Mouse (Mus musculus) cerebellum, adult 2 months (tissue): Measurements from ENCODE around the gene Arl6ip1. TPM values are rescaled to one million over a fixed set of nuclear protein-coding genes. Genes with fewer than 3 reads are reported as not detected.

Experiments
- DNase-seq, 2 experiments: peaks; one replicate each; pipeline ENCODE4 v3.0.0; 2021
- H3K27ac ChIP-seq: fragments of 200-500 bp; 2 replicates; pipeline ENCODE4 v1.5.1; 2012; ENCODE audit warnings: low read length, control low read depth, inconsistent platforms; ENCODE audit not compliant: insufficient read depth
- H3K27me3 ChIP-seq: fragments of 200-500 bp; 2 replicates; pipeline ENCODE4 v1.6.1; 2012; ENCODE audit warnings: inconsistent platforms, mild to moderate bottlenecking, low read length, moderate library complexity; ENCODE audit not compliant: control insufficient read depth, insufficient read depth
- H3K4me1 ChIP-seq: fragments of 200-500 bp; 2 replicates; pipeline ENCODE4 v1.6.1; 2011; ENCODE audit warnings: low read length; ENCODE audit not compliant: control insufficient read depth, insufficient read depth
- H3K4me3 ChIP-seq: fragments of 200-500 bp; replicated peaks from 2 replicates; pipeline ENCODE3; 2011; ENCODE audit warnings: mild to moderate bottlenecking, low read depth, low read length, control low read depth; ENCODE audit not compliant: insufficient read depth
- CTCF ChIP-seq: fragments of 200-500 bp; IDR thresholded peaks from 2 replicates; pipeline ENCODE4 v1.5.1; 2011; ENCODE audit warnings: low read depth, mild to moderate bottlenecking, control low read depth, low read length, moderate library complexity, borderline replicate concordance; ENCODE audit not compliant: insufficient read depth
- POLR2A ChIP-seq: fragments of 200-500 bp; IDR thresholded peaks from 2 replicates; pipeline ENCODE4 v1.6.1; 2011; ENCODE audit warnings: low read length, control low read depth, borderline replicate concordance; ENCODE audit not compliant: insufficient read depth
- WGBS: fragments of 180-500 bp; shearing (Covaris S2); methylation state at CpG from one replicate; pipeline ENCODE4 v1.1.7; 2018; 5-methylcytosine and 5-hydroxymethylcytosine counted together
- polyA plus RNA-seq: library from polyadenylated mRNA; depleted of rRNA; stranded (reverse); fragments of >200 nt; gene quantifications from 2 replicates; pipeline ENCODE4 v1.2.3, GENCODE M21; 2012; rRNA removed

The Arl6ip1 gene
- polyA plus RNA-seq, 1 experiment, result 281 TPM

GRCm38 (mm10) chr7:118102678-118103461 is 26.6 kb downstream of the Arl6ip1 start:
- Histone ChIP-seq H3K27me3 (no peaks in the 10 kb centered on the region), H3K4me3 (no peak overlapping the region), H3K4me1 (no peaks in the 10 kb centered on the region), H3K27ac (no peak overlapping the region)
- WGBS, result 32% methylated on average over 4 of the region's 4 CpGs
- TF ChIP-seq POLR2A (no peak), CTCF (no peak)
- DNase-seq, result peak in 1 of 2 experiments; percentile 11

GRCm38 (mm10) chr7:118102231-118102630 is 27.2 kb downstream of the Arl6ip1 start:
- TF ChIP-seq CTCF (peak; percentile 73), POLR2A (no peak)
- 43% methylated on average over 4 of the region's 4 CpGs for WGBS
- no peaks in the 10 kb centered on the region for H3K27me3 ChIP-seq
- no peak overlapping the region for H3K27ac ChIP-seq
- H3K4me1 ChIP-seq, result no peaks in the 10 kb centered on the region
- peak; percentile 27 to 43 for DNase-seq
- no peak overlapping the region for H3K4me3 ChIP-seq

DNA sequence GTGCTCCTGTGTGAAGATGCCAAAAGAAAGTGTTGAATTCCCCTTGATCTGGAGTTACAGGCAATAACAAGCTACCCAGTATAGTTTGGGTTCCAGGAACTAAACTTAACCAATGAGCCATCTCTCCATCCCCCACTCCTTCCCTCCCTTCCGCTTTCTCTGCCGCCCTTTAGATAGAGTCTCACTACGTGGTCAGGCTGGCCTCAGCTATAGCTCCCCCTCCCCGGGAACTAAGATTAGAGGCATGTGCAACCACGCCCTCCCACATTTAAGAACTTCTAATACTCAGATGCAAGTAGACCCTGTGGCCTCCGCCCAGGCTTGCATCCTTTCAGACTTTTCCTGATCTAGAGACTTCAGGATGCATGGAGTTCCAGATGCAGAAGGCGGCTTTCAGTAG is 31.8 kb downstream of the Arl6ip1 start:
- Histone ChIP-seq H3K27me3 (no peaks in the 10 kb centered on the region), H3K4me3 (no peak overlapping the region), H3K27ac (no peak overlapping the region), H3K4me1 (no peaks in the 10 kb centered on the region)
- 80% methylated on average over 7 of the region's 7 CpGs for WGBS
- TF ChIP-seq POLR2A, result no peak
- TF ChIP-seq CTCF, result no peak
- DNase-seq, result no peak

- 81% methylated on average over 4 of the region's 4 CpGs for WGBS
- Histone ChIP-seq H3K27me3 (no peaks in the 10 kb centered on the region), H3K27ac (no peak overlapping the region), H3K4me3 (no peak overlapping the region), H3K4me1 (no peaks in the 10 kb centered on the region)
- no peak for DNase-seq
- no peak for TF ChIP-seq CTCF
- TF ChIP-seq POLR2A, result no peak
Observed at GRCm38 (mm10) chr7:118079987-118080386, 49.5 kb downstream of the Arl6ip1 start.

GRCm38 (mm10) chr7:118079097-118079496 is 50.4 kb downstream of the Arl6ip1 start:
- no peak overlapping the region for H3K27ac ChIP-seq
- no peak for DNase-seq
- H3K4me3 ChIP-seq, result no peak overlapping the region
- TF ChIP-seq CTCF, result no peak
- TF ChIP-seq POLR2A, result no peak
- H3K27me3 ChIP-seq, result no peaks in the 10 kb centered on the region
- no peaks in the 10 kb centered on the region for H3K4me1 ChIP-seq
- 90% methylated on average over 5 of the region's 5 CpGs for WGBS

Other genes with a start within 250 kb of the Arl6ip1 start
- gene Rps15a, start 13.5 kb downstream of the Arl6ip1 start, polyA plus RNA-seq, result 1,088 and 1,186 TPM in 2 replicates
- gene Smg1, start 114.0 kb upstream of the Arl6ip1 start, polyA plus RNA-seq, result 118 and 139 TPM in 2 replicates